Mouse (Mus musculus) left cerebral cortex, postnatal 36 days (tissue): ENCODE results near the gene Ebpl. TPM values are rescaled to one million over a fixed set of nuclear protein-coding genes. Genes with fewer than 3 reads are reported as not detected.

Source experiments
- total RNA-seq, 2 experiments: library from RNA; stranded (reverse); gene quantifications; 2 replicates each; pipeline ENCODE4 v1.2.3; 2021

Ebpl gene
- total RNA-seq, 2 experiments from 2014 or later = 3.4 to 4.8 TPM

Other genes starting within 250 kb of the Ebpl start
- 10 to 100 TPM; 59.9 to 62.8 TPM for gene Sacs, start 222.0 kb downstream of the Ebpl start, total RNA-seq
- gene Sgcg, start 101.9 kb downstream of the Ebpl start, total RNA-seq = not detected
- gene Arl11, start 50.7 kb downstream of the Ebpl start, total RNA-seq = under 1 TPM; 0.27 to 0.35 TPM
- gene Kpna3, start 79.4 kb upstream of the Ebpl start, total RNA-seq = 10 to 100 TPM; 68.0 to 71.6 TPM
- 10 to 100 TPM; 45.8 to 48.7 TPM for gene Spryd7, start 196.4 kb upstream of the Ebpl start, total RNA-seq
- 10 to 100 TPM; 11.8 to 11.9 TPM for gene Trim13, start 237.8 kb upstream of the Ebpl start, total RNA-seq
- gene Kcnrg, start 247.0 kb upstream of the Ebpl start, total RNA-seq = 1 to 10 TPM in 1 of 2 experiments, under 1 TPM in 1; 0.64 to 1.1 TPM